Mouse (Mus musculus) testis, adult 2 months (tissue): ENCODE data around the gene Tcf3.

Experiments
- CTCF ChIP-seq: fragments of 200-500 bp; IDR thresholded peaks from 2 replicates; pipeline ENCODE4 v1.5.1; 2012; ENCODE audit warnings: low read depth, mild to moderate bottlenecking, inconsistent platforms, low read length, moderate library complexity; ENCODE audit not compliant: control insufficient read depth, insufficient read depth, insufficient replicate concordance
- POLR2A ChIP-seq: fragments of 200-500 bp; IDR thresholded peaks from 2 replicates; pipeline ENCODE4 v1.6.1; 2012; ENCODE audit warnings: low read depth, mild to moderate bottlenecking, inconsistent platforms, low read length, moderate library complexity; ENCODE audit not compliant: control insufficient read depth

- TF ChIP-seq POLR2A = no peak
- TF ChIP-seq CTCF = no peak
These were observed 17.9 kb downstream of the Tcf3 start for GRCm38 (mm10) chr10:80415566-80415965.
